Mouse (Mus musculus) kidney, embryonic 16.5 days (tissue): Measurements from ENCODE around the gene Casp7. TPM values are rescaled to one million over a fixed set of nuclear protein-coding genes. Genes with fewer than 3 reads are reported as not detected.
"Not testable (repeated sequence)": the region's sequence is repeated elsewhere in the genome, so short reads cannot be mapped to it uniquely, and the experiment has no call there.

Source experiments
- ATAC-seq: fragments of 200-750 bp; cut with Nextera tagmentation; 2 replicates; pipeline ENCODE4 v1.8.0; 2017; ENCODE audit warnings: moderate TSS enrichment; ENCODE audit not compliant: low FRiP score, low TSS enrichment
- H3K27ac ChIP-seq: fragments of 300-500 bp; sonication (generic); 2 replicates; pipeline ENCODE4 v1.5.1; 2014; ENCODE audit warnings: low read length
- H3K27me3 ChIP-seq: fragments of 300-500 bp; sonication (generic); 2 replicates; pipeline ENCODE4 v1.6.1; 2014; ENCODE audit warnings: low read length, control low read depth, mixed read lengths; ENCODE audit not compliant: insufficient read depth
- H3K36me3 ChIP-seq: fragments of 300-500 bp; sonication (generic); 2 replicates; pipeline ENCODE4 v1.6.1; 2014; ENCODE audit warnings: low read length, control low read depth, mixed read lengths; ENCODE audit not compliant: insufficient read depth
- H3K4me1 ChIP-seq: fragments of 300-500 bp; sonication (generic); 2 replicates; pipeline ENCODE4 v1.6.1; 2014; ENCODE audit warnings: low read length, control low read depth, mixed read lengths; ENCODE audit not compliant: insufficient read depth
- H3K4me2 ChIP-seq: fragments of 300-500 bp; sonication (generic); replicated peaks from 2 replicates; pipeline ENCODE4 v1.6.1; 2014; ENCODE audit warnings: low read depth, low read length
- H3K4me3 ChIP-seq: fragments of 300-500 bp; sonication (generic); 2 replicates; pipeline ENCODE4 v1.5.1; 2014; ENCODE audit warnings: mild to moderate bottlenecking, low read length
- H3K9ac ChIP-seq: fragments of 300-500 bp; sonication (generic); replicated peaks from 2 replicates; pipeline ENCODE4 v1.6.1; 2014; ENCODE audit warnings: low read length
- H3K9me3 ChIP-seq: fragments of 300-500 bp; sonication (generic); 2 replicates; pipeline ENCODE4 v1.6.1; 2016; ENCODE audit warnings: low read length, control low read depth
- WGBS: fragments of 180-500 bp; shearing (Covaris S2); extraction: QIAGEN DNeasy Blood & Tissue Kit; methylation state at CpG from one replicate; pipeline ENCODE4 v1.1.7; 2014; 5-methylcytosine and 5-hydroxymethylcytosine counted together
- polyA plus RNA-seq: library from polyadenylated mRNA; unstranded; fragments of >200 nt; fragmentation: Nextera tagmentation; extraction: Ambion mirVana; gene quantifications from 2 replicates; pipeline ENCODE4 v1.2.1, GENCODE M21; 2015

Gene Casp7
- 26.6 and 27.2 TPM in 2 replicates for polyA plus RNA-seq

GRCm38 (mm10) chr19:56396669-56397621 lies at the start of gene Casp7:
TSS of gene Casp7 (plus strand) at chr19:56397129.
- 0 out of 2 replicates have a peak, but pooled peaks cover 2% of the 10 kb centered on the region for H3K36me3 ChIP-seq
- H3K4me1 ChIP-seq = peaks cover 13% of the 10 kb centered on the region; the same call in 1 of the 2 replicates
- H3K9me3 ChIP-seq = no peaks in the 10 kb centered on the region
- peak; percentile 53 for ATAC-seq
- peak within 1 kb of the TSS; percentile 87 for H3K27ac ChIP-seq
- WGBS = 2% methylated on average over 73 of the region's 78 CpGs
- peak within 1 kb of the TSS; percentile 69 for H3K4me3 ChIP-seq
- peak within 1 kb of the TSS; percentile 93 for H3K4me2 ChIP-seq
- H3K27me3 ChIP-seq = no peaks in the 10 kb centered on the region
- peak within 1 kb of the TSS; percentile 86 for H3K9ac ChIP-seq

- Histone ChIP-seq H3K36me3 (no peaks in the 10 kb centered on the region), H3K27ac (no peak overlapping the region), H3K9me3 (no peaks in the 10 kb centered on the region), H3K4me3 (no peak overlapping the region), H3K4me2 (no peak overlapping the region), H3K4me1 (0 out of 2 replicates have a peak, but pooled peaks cover 6% of the 10 kb centered on the region), H3K9ac (no peak overlapping the region), H3K27me3 (0 out of 2 replicates have a peak, but pooled peaks cover 3% of the 10 kb centered on the region)
- no peak for ATAC-seq
- 32% methylated on average over 6 of the region's 6 CpGs for WGBS
Measured at GRCm38 (mm10) chr19:56349295-56349694, 47.6 kb upstream of the Casp7 start.

GRCm38 (mm10) chr19:56353689-56354088 lies 43.2 kb upstream of the Casp7 start:
- Histone ChIP-seq H3K36me3 (no peaks in the 10 kb centered on the region), H3K4me2 (no peak overlapping the region), H3K9me3 (no peaks in the 10 kb centered on the region), H3K27ac (no peak overlapping the region), H3K9ac (no peak overlapping the region), H3K4me1 (0 out of 2 replicates have a peak, but pooled peaks cover 6% of the 10 kb centered on the region), H3K27me3 (no peaks in the 10 kb centered on the region), H3K4me3 (no peak overlapping the region)
- peak; percentile 44; the same call in 1 of the 2 replicates for ATAC-seq
- WGBS = 56% methylated on average over 10 of the region's 10 CpGs

- WGBS = 84% methylated on average over 12 of the region's 12 CpGs
- no peaks in the 10 kb centered on the region for H3K27me3 ChIP-seq
- no peak overlapping the region for H3K9ac ChIP-seq
- no peak overlapping the region for H3K4me2 ChIP-seq
- H3K27ac ChIP-seq = no peak overlapping the region
- H3K4me1 ChIP-seq = 0 out of 2 replicates have a peak, but pooled peaks cover 6% of the 10 kb centered on the region
- H3K36me3 ChIP-seq = no peaks in the 10 kb centered on the region
- no peak for ATAC-seq
- H3K4me3 ChIP-seq = no peak overlapping the region
- no peaks in the 10 kb centered on the region for H3K9me3 ChIP-seq
Measured at GRCm38 (mm10) chr19:56355201-56355600, 41.7 kb upstream of the Casp7 start.

GRCm38 (mm10) chr19:56356480-56357373 lies 40.2 kb upstream of the Casp7 start:
- WGBS = 36% methylated on average over 17 of the region's 17 CpGs
- no peaks in the 10 kb centered on the region for H3K36me3 ChIP-seq
- H3K9ac ChIP-seq = no peak overlapping the region
- no peaks in the 10 kb centered on the region for H3K27me3 ChIP-seq
- 0 out of 2 replicates have a peak overlapping the region, but pooled peaks have one; percentile 4 for H3K4me3 ChIP-seq
- no peaks in the 10 kb centered on the region for H3K9me3 ChIP-seq
- ATAC-seq = 0 out of 2 replicates have a peak, but pooled peaks have one; percentile 62
- H3K4me2 ChIP-seq = peak overlapping the region; percentile 29
- H3K4me1 ChIP-seq = 0 out of 2 replicates have a peak, but pooled peaks cover 6% of the 10 kb centered on the region
- no peak overlapping the region for H3K27ac ChIP-seq

- H3K36me3 ChIP-seq, H3K27ac ChIP-seq, H3K9ac ChIP-seq, H3K27me3 ChIP-seq, H3K4me2 ChIP-seq, H3K9me3 ChIP-seq, ATAC-seq, H3K4me1 ChIP-seq, H3K4me3 ChIP-seq: not testable (repeated sequence)
- WGBS = 73% methylated on average over 2 of the region's 2 CpGs
Measured at GRCm38 (mm10) chr19:56357374-56357708, 39.6 kb upstream of the Casp7 start.

- Histone ChIP-seq H3K4me1 (0 out of 2 replicates have a peak, but pooled peaks cover 2% of the 10 kb centered on the region), H3K4me2 (no peak overlapping the region), H3K27ac (no peak overlapping the region), H3K36me3 (no peaks in the 10 kb centered on the region), H3K27me3 (no peaks in the 10 kb centered on the region), H3K4me3 (no peak overlapping the region), H3K9me3 (no peaks in the 10 kb centered on the region), H3K9ac (no peak overlapping the region)
- 80% methylated on average over 2 of the region's 2 CpGs for WGBS
- no peak for ATAC-seq
Measured at GRCm38 (mm10) chr19:56358890-56359289, 38.0 kb upstream of the Casp7 start.

GRCm38 (mm10) chr19:56363721-56364460 lies 33.0 kb upstream of the Casp7 start:
- Histone ChIP-seq H3K27me3 (no peaks in the 10 kb centered on the region), H3K27ac (0 out of 2 replicates have a peak overlapping the region, but pooled peaks have one; percentile 52), H3K9ac (no peak overlapping the region), H3K4me1 (peaks cover 8% of the 10 kb centered on the region; the same call in 1 of the 2 replicates), H3K36me3 (no peaks in the 10 kb centered on the region), H3K4me3 (no peak overlapping the region), H3K9me3 (no peaks in the 10 kb centered on the region), H3K4me2 (peak overlapping the region; percentile 7; the same call in 1 of the 2 replicates)
- 0 out of 2 replicates have a peak, but pooled peaks have one; percentile 67 for ATAC-seq
- 54% methylated on average over 15 of the region's 15 CpGs for WGBS

- H3K36me3 ChIP-seq = no peaks in the 10 kb centered on the region
- H3K27me3 ChIP-seq = no peaks in the 10 kb centered on the region
- H3K9ac ChIP-seq = no peak overlapping the region
- WGBS = 49% methylated on average over 8 of the region's 8 CpGs
- no peaks in the 10 kb centered on the region for H3K9me3 ChIP-seq
- no peak overlapping the region for H3K4me3 ChIP-seq
- ATAC-seq = 0 out of 2 replicates have a peak, but pooled peaks have one; percentile 63
- peak overlapping the region; percentile 7; the same call in 1 of the 2 replicates for H3K4me2 ChIP-seq
- H3K4me1 ChIP-seq = peaks cover 8% of the 10 kb centered on the region; the same call in 1 of the 2 replicates
- 0 out of 2 replicates have a peak overlapping the region, but pooled peaks have one; percentile 52 for H3K27ac ChIP-seq
Measured at GRCm38 (mm10) chr19:56364563-56364962, 32.4 kb upstream of the Casp7 start.
